Mouse (Mus musculus): Measurements from ENCODE around the gene Slc19a2.
"Not testable (repeated sequence)": the region's sequence is repeated elsewhere in the genome, so short reads cannot be mapped to it uniquely, and the experiment has no call there.

Slc19a2 gene

GRCm38 (mm10) chr1:164248465-164249331 lies at the start of gene Slc19a2:
TSS of gene Slc19a2 (plus strand) at chr1:164249046.
- peak; percentile 93 for DNase-seq (ENCODE audit: low spot score)

GRCm38 (mm10) chr1:164199551-164199950 lies 49.3 kb upstream of the Slc19a2 start:
- DNase-seq (ENCODE audit: low spot score), result no peak

GRCm38 (mm10) chr1:164208437-164208836 lies 40.4 kb upstream of the Slc19a2 start:
- no peak for DNase-seq (ENCODE audit: low spot score)

- no peak for DNase-seq (ENCODE audit: low spot score)
Measured at GRCm38 (mm10) chr1:164210899-164211298, 37.9 kb upstream of the Slc19a2 start.

- no peak for DNase-seq (ENCODE audit: low spot score)
Measured at GRCm38 (mm10) chr1:164212686-164213085, 36.2 kb upstream of the Slc19a2 start.

- DNase-seq (ENCODE audit: low spot score), result no peak
Measured at GRCm38 (mm10) chr1:164214190-164214589, 34.7 kb upstream of the Slc19a2 start.

- no peak for DNase-seq (ENCODE audit: low spot score)
Measured at GRCm38 (mm10) chr1:164215097-164215496, 33.7 kb upstream of the Slc19a2 start.

- DNase-seq (ENCODE audit: low spot score), result no peak
Measured at GRCm38 (mm10) chr1:164215540-164215939, 33.3 kb upstream of the Slc19a2 start.

GRCm38 (mm10) chr1:164217791-164218685 lies 30.8 kb upstream of the Slc19a2 start:
- DNase-seq (ENCODE audit: low spot score), result no peak

- DNase-seq (ENCODE audit: low spot score), result no peak
Measured at GRCm38 (mm10) chr1:164220261-164220660, 28.6 kb upstream of the Slc19a2 start.

- DNase-seq (ENCODE audit: low spot score), result no peak
Measured at GRCm38 (mm10) chr1:164223089-164223488, 25.8 kb upstream of the Slc19a2 start.

- DNase-seq (ENCODE audit: low spot score), result not testable (repeated sequence)
Measured at GRCm38 (mm10) chr1:164231937-164232570, 16.8 kb upstream of the Slc19a2 start.

GRCm38 (mm10) chr1:164233447-164233846 lies 15.4 kb upstream of the Slc19a2 start:
- DNase-seq (ENCODE audit: low spot score), result no peak

- DNase-seq (ENCODE audit: low spot score), result no peak
Measured at GRCm38 (mm10) chr1:164235078-164235477, 13.8 kb upstream of the Slc19a2 start.

- DNase-seq (ENCODE audit: low spot score), result no peak
Measured at GRCm38 (mm10) chr1:164236078-164236477, 12.8 kb upstream of the Slc19a2 start.

GRCm38 (mm10) chr1:164241494-164241893 lies 7.4 kb upstream of the Slc19a2 start:
- no peak for DNase-seq (ENCODE audit: low spot score)

GRCm38 (mm10) chr1:164242809-164243208 lies 6.0 kb upstream of the Slc19a2 start:
- DNase-seq (ENCODE audit: low spot score), result no peak

- DNase-seq (ENCODE audit: low spot score), result no peak
Measured at GRCm38 (mm10) chr1:164247442-164247841, 1.4 kb upstream of the Slc19a2 start.

GRCm38 (mm10) chr1:164247971-164248370 lies 875 bp upstream of the Slc19a2 start:
- DNase-seq (ENCODE audit: low spot score), result no peak

- DNase-seq (ENCODE audit: low spot score), result no peak
Measured at GRCm38 (mm10) chr1:164249332-164249711, 476 bp downstream of the Slc19a2 start.

- DNase-seq (ENCODE audit: low spot score), result no peak
Measured at GRCm38 (mm10) chr1:164250391-164251150, 1.7 kb downstream of the Slc19a2 start.

GRCm38 (mm10) chr1:164251438-164251837 lies 2.6 kb downstream of the Slc19a2 start:
- no peak for DNase-seq (ENCODE audit: low spot score)

Measured in layer of hippocampus, adult 9-10 months (tissue).